Mouse (Mus musculus) embryo, embryonic 11 days (tissue): ENCODE data around the gene Myo7a.
A peak's percentile ranks its signal among the peaks of the same experiment; 100 is the strongest.

Experiments used
- DNase-seq: peaks from one replicate; pipeline ENCODE4 v3.0.0-alpha.2; 2015

Gene Myo7a

GRCm38 (mm10) chr7:98102488-98102887 lies 16.8 kb downstream of the Myo7a start:
- no peak for DNase-seq

- DNase-seq = no peak
Observed at GRCm38 (mm10) chr7:98097557-98097956, 21.8 kb downstream of the Myo7a start.

- DNase-seq = no peak
Observed at GRCm38 (mm10) chr7:98095852-98096251, 23.5 kb downstream of the Myo7a start.

GRCm38 (mm10) chr7:98086346-98086745 lies 33.0 kb downstream of the Myo7a start:
- peak; percentile 52 for DNase-seq

GRCm38 (mm10) chr7:98085314-98085713 lies 34.0 kb downstream of the Myo7a start:
- DNase-seq = no peak

GRCm38 (mm10) chr7:98084541-98085293 lies 34.6 kb downstream of the Myo7a start:
- peak; percentile 13 for DNase-seq

- peak; percentile 54 for DNase-seq
Observed at GRCm38 (mm10) chr7:98082376-98082775, 36.9 kb downstream of the Myo7a start.

- no peak for DNase-seq
Observed at GRCm38 (mm10) chr7:98077453-98077852, 41.9 kb downstream of the Myo7a start.

- DNase-seq = peak; percentile 92
Observed at GRCm38 (mm10) chr7:98071620-98072019, 47.7 kb downstream of the Myo7a start.

- DNase-seq = no peak
Observed at GRCm38 (mm10) chr7:98066229-98066628, 53.1 kb downstream of the Myo7a start.

- no peak for DNase-seq
Observed at GRCm38 (mm10) chr7:98054942-98055341, 64.4 kb downstream of the Myo7a start.

GRCm38 (mm10) chr7:98054461-98054860 lies 64.9 kb downstream of the Myo7a start:
- DNase-seq = no peak

- DNase-seq = peak; percentile 69
Observed at GRCm38 (mm10) chr7:98051980-98052379, 67.3 kb downstream of the Myo7a start.

- DNase-seq = no peak
Observed at GRCm38 (mm10) chr7:98048101-98048824, 71.1 kb downstream of the Myo7a start.

- DNase-seq = no peak
Observed at GRCm38 (mm10) chr7:98002617-98003016, 116.7 kb downstream of the Myo7a start.
